13 mouse cellular contexts compared by ENCODE assay signal in genomic region chr8:109216318-109216717, GRCm38 (mm10).
DNase-seq lines count a peak whose midpoint lies in the region; ATAC-seq and TF ChIP-seq lines count a peak whose summit lies in the region.
"Had no signal": no experiment of that assay in that cellular context is flagged by ENCODE, and none has a peak within 500 bp of the region (broad histone marks: within the 10 kb centered on the region; RNA-seq: fewer than 3 reads in every experiment).

No protein-coding gene starts in this region.

- WGBS in midbrain, embryonic 11.5 days: 88% methylated on average over 5 of the region's 5 CpGs
- WGBS in midbrain, embryonic 10.5 days: 90% methylated on average over 5 of the region's 5 CpGs
- 12% methylated on average over 5 of the region's 5 CpGs for WGBS in forebrain, embryonic 14.5 days
- WGBS in limb, embryonic 10.5 days: 82% methylated on average over 5 of the region's 5 CpGs
- 87% methylated on average over 5 of the region's 5 CpGs for WGBS in kidney, embryonic 15.5 days

- no peak for ATAC-seq in midbrain, embryonic 11.5 days (ENCODE audit: low FRiP score)
- ATAC-seq in forebrain, embryonic 14.5 days: peak; percentile 89
- no peak for ATAC-seq in kidney, embryonic 15.5 days (replicated peaks; ENCODE audit: low FRiP score)
- ATAC-seq: lung, postnatal 0 days had no signal

- no peak for TF ChIP-seq CTCF in brain, embryonic 14.5 days (IDR thresholded peaks at IDR 0.05; ENCODE audit: borderline replicate concordance, extremely low read depth, insufficient read depth, insufficient read length)

- no peak overlapping the region for H3K27ac ChIP-seq in midbrain, embryonic 11.5 days (ENCODE audit: low read depth, low read length)
- no peak overlapping the region for H3K27ac ChIP-seq in midbrain, embryonic 10.5 days (replicated peaks)
- H3K27ac ChIP-seq in forebrain, embryonic 14.5 days (ENCODE audit: low read depth, low read length): no peak overlapping the region
- 0 out of 2 replicates have a peak overlapping the region, but pooled peaks have one; percentile 22 for H3K27ac ChIP-seq in limb, embryonic 10.5 days
- no peak overlapping the region for H3K27ac ChIP-seq in kidney, embryonic 15.5 days
- H3K27ac ChIP-seq: embryonic facial prominence, embryonic 10.5 days had no signal

- H3K9ac ChIP-seq in midbrain, embryonic 11.5 days (ENCODE audit: low read length): no peak overlapping the region
- H3K9ac ChIP-seq in forebrain, embryonic 14.5 days (ENCODE audit: low read length): no peak overlapping the region
- H3K9ac ChIP-seq in kidney, embryonic 15.5 days: no peak overlapping the region
- H3K9ac ChIP-seq: heart, embryonic 12.5 days had no signal

- H3K9me3 ChIP-seq in midbrain, embryonic 11.5 days (ENCODE audit: control insufficient read depth, low read length): no peaks in the 10 kb centered on the region
- no peaks in the 10 kb centered on the region for H3K9me3 ChIP-seq in midbrain, embryonic 10.5 days (replicated peaks)
- H3K9me3 ChIP-seq in forebrain, embryonic 14.5 days (replicated peaks; ENCODE audit: control insufficient read depth, low read length): no peaks in the 10 kb centered on the region
- H3K9me3 ChIP-seq in limb, embryonic 10.5 days (replicated peaks): no peaks in the 10 kb centered on the region
- no peaks in the 10 kb centered on the region for H3K9me3 ChIP-seq in kidney, embryonic 15.5 days (replicated peaks)
- H3K9me3 ChIP-seq: embryonic facial prominence, embryonic 10.5 days; heart, embryonic 12.5 days had no signal

- H3K36me3 ChIP-seq in midbrain, embryonic 11.5 days (ENCODE audit: control insufficient read depth, insufficient read depth, low read length): no peaks in the 10 kb centered on the region
- H3K36me3 ChIP-seq in midbrain, embryonic 10.5 days: no peaks in the 10 kb centered on the region
- H3K36me3 ChIP-seq in forebrain, embryonic 14.5 days (ENCODE audit: control insufficient read depth, insufficient read depth, low read length): no peaks in the 10 kb centered on the region
- no peaks in the 10 kb centered on the region for H3K36me3 ChIP-seq in limb, embryonic 10.5 days
- H3K36me3 ChIP-seq in kidney, embryonic 15.5 days: no peaks in the 10 kb centered on the region
- H3K36me3 ChIP-seq: embryonic facial prominence, embryonic 10.5 days; heart, embryonic 12.5 days had no signal

- no peak overlapping the region for H3K4me2 ChIP-seq in midbrain, embryonic 11.5 days
- H3K4me2 ChIP-seq in forebrain, embryonic 14.5 days (ENCODE audit: low read length): no peak overlapping the region
- H3K4me2 ChIP-seq in kidney, embryonic 15.5 days: no peak overlapping the region
- H3K4me2 ChIP-seq: heart, embryonic 12.5 days had no signal

- no peak for TF ChIP-seq POLR2A in brain, embryonic 14.5 days (IDR thresholded peaks at IDR 0.05; ENCODE audit: borderline replicate concordance, extremely low read depth, insufficient read depth, insufficient read length, poor library complexity, severe bottlenecking)

- no peak overlapping the region for H3K4me3 ChIP-seq in midbrain, embryonic 11.5 days (ENCODE audit: low read depth, low read length)
- no peak overlapping the region for H3K4me3 ChIP-seq in midbrain, embryonic 10.5 days
- H3K4me3 ChIP-seq in forebrain, embryonic 14.5 days (ENCODE audit: low read depth, low read length): no peak overlapping the region
- no peak overlapping the region for H3K4me3 ChIP-seq in limb, embryonic 10.5 days
- H3K4me3 ChIP-seq in kidney, embryonic 15.5 days (replicated peaks): no peak overlapping the region
- H3K4me3 ChIP-seq: embryonic facial prominence, embryonic 10.5 days; heart, embryonic 12.5 days had no signal

- peak; percentile 49 for DNase-seq in midbrain, embryonic 11.5 days (ENCODE audit: low spot score, missing footprints)
- no peak for DNase-seq in midbrain, embryonic 10.5 days (ENCODE audit: low spot score)
- DNase-seq in brain, embryonic 14.5 days (ENCODE audit: low read depth): peak; percentile 85
- DNase-seq in forebrain, embryonic 14.5 days (ENCODE audit: low spot score): peak; percentile 67
- DNase-seq in limb, embryonic 10.5 days (ENCODE audit: low spot score): no peak
- no peak for DNase-seq in testis, postnatal 10 days (ENCODE audit: low spot score)
- DNase-seq: cerebellum, adult 8-10 months; liver; thymus, postnatal 25 days had no signal

- H3K27me3 ChIP-seq in midbrain, embryonic 11.5 days (ENCODE audit: control insufficient read depth, insufficient read depth, low read length): no peaks in the 10 kb centered on the region
- H3K27me3 ChIP-seq in midbrain, embryonic 10.5 days (ENCODE audit: low read depth, poor library complexity, severe bottlenecking): no peaks in the 10 kb centered on the region
- H3K27me3 ChIP-seq in forebrain, embryonic 14.5 days (replicated peaks; ENCODE audit: control insufficient read depth, insufficient read depth, low read length): 0 out of 2 replicates have a peak, but pooled peaks cover 3% of the 10 kb centered on the region
- H3K27me3 ChIP-seq in limb, embryonic 10.5 days (ENCODE audit: low read depth, poor library complexity, severe bottlenecking): no peaks in the 10 kb centered on the region
- no peaks in the 10 kb centered on the region for H3K27me3 ChIP-seq in kidney, embryonic 15.5 days
- H3K27me3 ChIP-seq: heart, embryonic 12.5 days had no signal

- H3K4me1 ChIP-seq in midbrain, embryonic 11.5 days (ENCODE audit: control insufficient read depth, insufficient read depth, low read length): no peaks in the 10 kb centered on the region
- peaks cover 7% of the 10 kb centered on the region; the same call in 1 of the 2 replicates for H3K4me1 ChIP-seq in midbrain, embryonic 10.5 days
- peaks cover 6% of the 10 kb centered on the region; the same call in 1 of the 2 replicates for H3K4me1 ChIP-seq in forebrain, embryonic 14.5 days (ENCODE audit: control insufficient read depth, insufficient read depth, low read length)
- H3K4me1 ChIP-seq in limb, embryonic 10.5 days: peaks cover 8% of the 10 kb centered on the region; the same call in 1 of the 2 replicates
- H3K4me1 ChIP-seq in kidney, embryonic 15.5 days: no peaks in the 10 kb centered on the region
- H3K4me1 ChIP-seq: heart, embryonic 12.5 days had no signal

Comparison
In these comparisons a context has a peak if more than half of its experiments do, and no peak if none do; other contexts are left out.
1. DNase-seq: peak in midbrain, embryonic 11.5 days (single experiment), brain, embryonic 14.5 days (single experiment) and forebrain, embryonic 14.5 days (single experiment); none in midbrain, embryonic 10.5 days (single experiment), limb, embryonic 10.5 days (single experiment) and testis, postnatal 10 days (single experiment).